Mouse (Mus musculus) mammary gland, adult 2 months (tissue): ENCODE measurements around the gene Qk. TPM values are rescaled to one million over a fixed set of nuclear protein-coding genes. Genes with fewer than 3 reads are reported as not detected.

Experiments
- polyA plus RNA-seq: library from polyadenylated mRNA; depleted of rRNA; stranded (reverse); fragments of >200 nt; gene quantifications from 2 replicates; pipeline ENCODE4 v1.2.3, GENCODE M21; 2012; ENCODE audit warnings: low replicate concordance; rRNA removed

The Qk gene
- polyA plus RNA-seq, result 151 and 260 TPM in 2 replicates

DNA sequence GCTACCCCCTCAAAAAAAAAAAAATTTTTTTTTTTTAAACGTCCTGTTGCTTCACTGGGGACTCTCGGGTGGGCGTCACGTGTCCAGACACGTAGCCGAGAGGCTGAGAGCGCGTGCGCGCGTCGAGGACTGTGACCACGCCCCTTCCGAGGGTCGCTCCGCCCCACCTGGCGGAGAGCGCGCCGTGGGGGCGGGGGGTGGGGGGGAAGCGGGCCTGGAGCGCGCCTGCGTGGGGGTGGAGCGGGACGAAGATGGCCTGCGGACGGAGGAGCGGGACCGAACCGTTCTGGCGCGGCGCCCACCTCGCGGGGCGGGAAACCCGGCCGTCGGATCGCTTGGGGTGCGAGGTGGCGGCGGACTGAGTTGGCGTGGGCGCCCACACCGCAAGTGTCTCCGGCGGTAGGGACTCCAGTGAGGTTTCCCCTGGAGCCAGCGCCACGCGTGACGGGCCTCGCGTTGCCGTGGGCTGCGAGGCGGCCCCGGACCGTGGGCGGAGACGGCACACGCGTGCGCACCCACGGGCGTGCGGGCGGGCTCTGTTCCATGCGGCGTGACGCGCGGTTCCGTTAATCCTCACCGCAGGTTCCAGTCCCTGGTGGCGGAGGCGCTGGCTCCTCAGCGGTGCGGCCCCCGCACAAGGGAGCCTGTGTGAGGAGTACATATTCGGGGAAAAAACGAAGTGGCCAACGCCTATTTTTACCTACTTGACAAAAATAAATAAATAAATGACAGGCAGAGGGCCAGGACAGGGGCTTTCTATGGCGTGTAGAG lies at the start of gene Qk:
Qk (minus strand) TSS at position 170 of the 771 bp plus-strand sequence.

